Mouse (Mus musculus): ENCODE results near the gene Slc25a21. TPM values are rescaled to one million over a fixed set of nuclear protein-coding genes. Genes with fewer than 3 reads are reported as not detected.

Gene Slc25a21
- polyA plus RNA-seq, 1 experiment from 2014 or later: 3.9 TPM

- no peaks in the 10 kb centered on the region for H3K4me1 ChIP-seq
- H3K27ac ChIP-seq: no peak overlapping the region
- no peak for DNase-seq (ENCODE audit: extremely low spot score, low spot score)
- H3K27me3 ChIP-seq (ENCODE audit: poor library complexity, severe bottlenecking): no peaks in the 10 kb centered on the region
- H3K4me3 ChIP-seq: no peak overlapping the region
- 72% methylated on average over 2 of the region's 2 CpGs for WGBS
- no peaks in the 10 kb centered on the region for H3K9me3 ChIP-seq
- no peaks in the 10 kb centered on the region for H3K36me3 ChIP-seq (replicated peaks)
Observed at GRCm38 (mm10) chr12:56822122-56822521, 375.1 kb downstream of the Slc25a21 start.

GRCm38 (mm10) chr12:56820604-56821003, 376.7 kb downstream of the Slc25a21 start:
- Histone ChIP-seq H3K36me3 (replicated peaks) (no peaks in the 10 kb centered on the region), H3K27ac (no peak overlapping the region), H3K4me1 (no peaks in the 10 kb centered on the region), H3K27me3 (ENCODE audit: poor library complexity, severe bottlenecking) (no peaks in the 10 kb centered on the region), H3K4me3 (no peak overlapping the region), H3K9me3 (no peaks in the 10 kb centered on the region)
- 88% methylated on average over 2 of the region's 2 CpGs for WGBS
- DNase-seq (ENCODE audit: extremely low spot score, low spot score): no peak

DNA sequence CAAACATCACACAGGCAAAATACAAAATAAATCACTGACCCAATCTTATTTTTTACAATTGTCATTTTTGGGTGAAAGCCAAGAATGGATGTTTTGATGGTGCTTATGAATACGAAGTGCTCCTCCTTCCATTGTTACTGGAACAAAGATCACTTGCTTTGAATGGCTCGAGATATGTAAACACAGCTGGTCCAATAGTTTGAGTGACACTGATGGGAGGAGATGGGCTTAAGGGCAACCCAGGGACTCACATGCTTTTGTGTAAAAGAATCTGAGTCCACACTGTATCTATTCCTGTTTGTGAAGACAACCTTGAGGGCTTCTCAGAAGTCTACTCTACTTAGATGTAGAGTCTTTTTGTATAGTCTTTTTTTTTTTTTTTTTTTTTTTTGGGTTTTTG, 389.8 kb downstream of the Slc25a21 start:
- Histone ChIP-seq H3K27ac (no peak overlapping the region), H3K36me3 (replicated peaks) (no peaks in the 10 kb centered on the region), H3K9me3 (no peaks in the 10 kb centered on the region), H3K4me3 (no peak overlapping the region), H3K4me1 (peaks cover 7% of the 10 kb centered on the region), H3K27me3 (ENCODE audit: poor library complexity, severe bottlenecking) (no peaks in the 10 kb centered on the region)
- DNase-seq (ENCODE audit: extremely low spot score, low spot score): no peak
- 84% methylated on average over 2 of the region's 2 CpGs for WGBS

DNA sequence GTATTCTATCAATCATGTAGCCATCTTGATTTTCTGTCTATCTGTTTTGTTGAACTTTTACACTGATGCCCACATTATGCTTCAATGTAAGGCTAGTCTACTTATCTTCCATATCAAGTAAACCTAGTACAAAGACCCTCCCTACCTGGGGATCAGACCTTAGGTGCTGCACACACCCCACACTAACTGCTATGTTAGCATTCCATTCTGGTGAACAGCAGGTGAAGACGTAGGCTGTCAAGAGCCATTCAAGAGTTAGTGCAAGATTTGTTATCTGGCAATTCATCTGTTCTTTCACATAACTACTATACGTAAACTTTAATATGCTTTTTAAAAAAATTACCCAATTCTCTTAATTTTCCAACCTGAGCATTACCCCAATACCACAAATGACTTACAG, 390.2 kb downstream of the Slc25a21 start:
- peaks cover 7% of the 10 kb centered on the region for H3K4me1 ChIP-seq
- no peak overlapping the region for H3K4me3 ChIP-seq
- no peaks in the 10 kb centered on the region for H3K36me3 ChIP-seq (replicated peaks)
- no peak for DNase-seq (ENCODE audit: extremely low spot score, low spot score)
- WGBS: 91% methylated on average over 2 of the region's 2 CpGs
- H3K9me3 ChIP-seq: no peaks in the 10 kb centered on the region
- no peak overlapping the region for H3K27ac ChIP-seq
- H3K27me3 ChIP-seq (ENCODE audit: poor library complexity, severe bottlenecking): no peaks in the 10 kb centered on the region

GRCm38 (mm10) chr12:56804487-56804886, 392.8 kb downstream of the Slc25a21 start:
- WGBS: 58% methylated on average over 3 of the region's 3 CpGs
- H3K9me3 ChIP-seq: no peaks in the 10 kb centered on the region

GRCm38 (mm10) chr12:56798641-56799415, 398.4 kb downstream of the Slc25a21 start:
- 61% methylated on average over 6 of the region's 6 CpGs for WGBS
- DNase-seq (ENCODE audit: extremely low spot score, low spot score): no peak
- Histone ChIP-seq H3K27ac (no peak overlapping the region), H3K27me3 (ENCODE audit: poor library complexity, severe bottlenecking) (no peaks in the 10 kb centered on the region), H3K4me3 (no peak overlapping the region), H3K9me3 (no peaks in the 10 kb centered on the region), H3K4me1 (peaks cover 3% of the 10 kb centered on the region; the same call in 1 of the 2 replicates), H3K36me3 (replicated peaks) (no peaks in the 10 kb centered on the region)

More at GRCm38 (mm10) chr12:56804487-56804886, 392.8 kb downstream of the Slc25a21 start:
- Histone ChIP-seq H3K36me3 (replicated peaks) (no peaks in the 10 kb centered on the region), H3K4me3 (no peak overlapping the region), H3K27ac (no peak overlapping the region), H3K4me1 (peaks cover 7% of the 10 kb centered on the region), H3K27me3 (ENCODE audit: poor library complexity, severe bottlenecking) (no peaks in the 10 kb centered on the region)
- DNase-seq (ENCODE audit: extremely low spot score, low spot score): no peak

DNA sequence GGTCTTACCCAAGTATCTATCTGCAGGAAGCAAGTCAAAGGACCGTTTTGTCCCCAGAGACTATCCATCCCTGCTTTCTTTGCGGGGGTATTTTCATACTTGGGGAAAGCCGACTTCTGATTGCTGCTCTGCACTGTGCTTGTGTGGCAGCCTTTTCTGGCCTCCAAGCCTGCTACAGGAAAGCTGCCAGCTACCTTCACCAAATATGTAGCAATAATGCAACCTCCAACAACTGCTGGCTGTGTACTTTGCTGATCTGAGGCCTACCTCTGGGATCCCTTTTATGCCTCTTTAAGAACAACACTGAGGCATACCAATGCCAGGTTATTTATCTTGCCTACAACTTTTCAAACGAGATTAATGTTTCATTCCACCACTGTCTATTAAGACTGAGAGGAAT, 408.0 kb downstream of the Slc25a21 start:
- no peak overlapping the region for H3K27ac ChIP-seq
- no peaks in the 10 kb centered on the region for H3K9me3 ChIP-seq
- 88% methylated on average over 4 of the region's 4 CpGs for WGBS
- no peak for DNase-seq (ENCODE audit: extremely low spot score, low spot score)
- no peaks in the 10 kb centered on the region for H3K36me3 ChIP-seq (replicated peaks)
- no peak overlapping the region for H3K4me3 ChIP-seq
- no peaks in the 10 kb centered on the region for H3K27me3 ChIP-seq (ENCODE audit: poor library complexity, severe bottlenecking)
- peaks cover 6% of the 10 kb centered on the region; the same call in 1 of the 2 replicates for H3K4me1 ChIP-seq

- Histone ChIP-seq H3K36me3 (replicated peaks) (no peaks in the 10 kb centered on the region), H3K27me3 (ENCODE audit: poor library complexity, severe bottlenecking) (no peaks in the 10 kb centered on the region), H3K27ac (no peak overlapping the region), H3K4me1 (no peaks in the 10 kb centered on the region), H3K4me3 (no peak overlapping the region), H3K9me3 (no peaks in the 10 kb centered on the region)
- no peak for DNase-seq (ENCODE audit: extremely low spot score, low spot score)
- WGBS: 77% methylated on average over 1 of the region's 1 CpGs
Observed at GRCm38 (mm10) chr12:56785250-56785649, 412.0 kb downstream of the Slc25a21 start.

DNA sequence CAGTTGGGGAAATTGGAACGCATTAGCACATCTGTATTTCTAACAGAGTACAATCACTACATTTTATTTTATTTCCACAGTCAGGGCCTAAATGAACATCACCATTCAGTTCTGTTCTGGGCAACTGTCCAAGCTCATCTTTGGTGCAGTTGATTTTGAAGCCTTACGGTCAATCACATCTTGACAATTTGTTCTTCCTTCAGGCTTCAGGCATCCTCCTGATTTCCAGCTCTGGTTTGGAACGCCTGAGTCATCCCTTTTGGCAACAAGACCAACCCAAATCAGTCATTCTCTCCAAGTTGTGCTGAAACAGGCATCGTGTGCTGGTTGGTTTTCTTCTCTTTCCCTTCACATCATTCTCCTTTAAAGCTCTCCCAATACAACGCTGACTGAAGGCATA, 416.1 kb downstream of the Slc25a21 start:
- Histone ChIP-seq H3K4me1 (no peaks in the 10 kb centered on the region), H3K27me3 (ENCODE audit: poor library complexity, severe bottlenecking) (no peaks in the 10 kb centered on the region), H3K4me3 (no peak overlapping the region), H3K27ac (no peak overlapping the region), H3K36me3 (replicated peaks) (no peaks in the 10 kb centered on the region), H3K9me3 (no peaks in the 10 kb centered on the region)
- 87% methylated on average over 5 of the region's 5 CpGs for WGBS
- no peak for DNase-seq (ENCODE audit: extremely low spot score, low spot score)

- Histone ChIP-seq H3K4me1 (no peaks in the 10 kb centered on the region), H3K27me3 (ENCODE audit: poor library complexity, severe bottlenecking) (no peaks in the 10 kb centered on the region), H3K9me3 (no peaks in the 10 kb centered on the region), H3K36me3 (replicated peaks) (no peaks in the 10 kb centered on the region), H3K27ac (no peak overlapping the region), H3K4me3 (no peak overlapping the region)
- no peak for DNase-seq (ENCODE audit: extremely low spot score, low spot score)
- 88% methylated on average over 3 of the region's 3 CpGs for WGBS
Observed at GRCm38 (mm10) chr12:56779621-56780020, 417.7 kb downstream of the Slc25a21 start.

- Histone ChIP-seq H3K36me3 (replicated peaks) (no peaks in the 10 kb centered on the region), H3K4me1 (no peaks in the 10 kb centered on the region), H3K9me3 (no peaks in the 10 kb centered on the region), H3K27ac (no peak overlapping the region), H3K4me3 (no peak overlapping the region), H3K27me3 (ENCODE audit: poor library complexity, severe bottlenecking) (no peaks in the 10 kb centered on the region)
- no peak for DNase-seq (ENCODE audit: extremely low spot score, low spot score)
- 75% methylated on average over 6 of the region's 6 CpGs for WGBS
Observed at GRCm38 (mm10) chr12:56773941-56774340, 423.3 kb downstream of the Slc25a21 start.

DNA sequence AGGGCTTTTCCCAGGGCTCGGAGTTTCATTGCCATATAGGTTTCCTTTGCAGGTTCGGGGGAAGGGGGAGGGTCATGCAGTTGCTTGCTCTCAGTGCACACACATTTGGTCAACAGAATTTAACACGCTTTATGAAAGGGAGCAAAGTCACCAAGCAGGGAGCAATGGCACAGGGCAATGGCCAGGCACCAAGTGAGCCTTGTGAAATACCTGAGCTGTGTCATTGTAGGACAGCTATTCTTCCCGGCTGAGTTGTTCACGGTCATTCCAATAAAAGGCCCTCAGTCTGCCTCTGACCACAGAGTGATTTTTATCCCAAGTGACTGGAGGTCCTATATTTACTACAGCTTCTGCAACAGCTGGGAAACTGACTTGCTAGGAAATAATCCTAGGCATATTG, 427.9 kb downstream of the Slc25a21 start:
- no peaks in the 10 kb centered on the region for H3K36me3 ChIP-seq (replicated peaks)
- no peak overlapping the region for H3K4me3 ChIP-seq
- no peaks in the 10 kb centered on the region for H3K27me3 ChIP-seq (ENCODE audit: poor library complexity, severe bottlenecking)
- H3K4me1 ChIP-seq: no peaks in the 10 kb centered on the region
- no peak for DNase-seq (ENCODE audit: extremely low spot score, low spot score)
- H3K9me3 ChIP-seq: no peaks in the 10 kb centered on the region
- H3K27ac ChIP-seq: no peak overlapping the region
- 90% methylated on average over 5 of the region's 5 CpGs for WGBS

GRCm38 (mm10) chr12:56767474-56767873, 429.8 kb downstream of the Slc25a21 start:
- no peak for DNase-seq (ENCODE audit: extremely low spot score, low spot score)
- 91% methylated on average over 6 of the region's 6 CpGs for WGBS
- no peaks in the 10 kb centered on the region for H3K36me3 ChIP-seq (replicated peaks)

More at GRCm38 (mm10) chr12:56767474-56767873, 429.8 kb downstream of the Slc25a21 start:
- H3K27me3 ChIP-seq (ENCODE audit: poor library complexity, severe bottlenecking): no peaks in the 10 kb centered on the region
- no peak overlapping the region for H3K4me3 ChIP-seq
- no peaks in the 10 kb centered on the region for H3K4me1 ChIP-seq
- H3K27ac ChIP-seq: no peak overlapping the region
- H3K9me3 ChIP-seq: no peaks in the 10 kb centered on the region

All from forebrain, embryonic 10.5 days (tissue).